Mouse (Mus musculus): ENCODE measurements around the gene Olfr1487.
"Not testable (repeated sequence)": the region's sequence is repeated elsewhere in the genome, so short reads cannot be mapped to it uniquely, and the experiment has no call there.

Olfr1487 gene

DNA sequence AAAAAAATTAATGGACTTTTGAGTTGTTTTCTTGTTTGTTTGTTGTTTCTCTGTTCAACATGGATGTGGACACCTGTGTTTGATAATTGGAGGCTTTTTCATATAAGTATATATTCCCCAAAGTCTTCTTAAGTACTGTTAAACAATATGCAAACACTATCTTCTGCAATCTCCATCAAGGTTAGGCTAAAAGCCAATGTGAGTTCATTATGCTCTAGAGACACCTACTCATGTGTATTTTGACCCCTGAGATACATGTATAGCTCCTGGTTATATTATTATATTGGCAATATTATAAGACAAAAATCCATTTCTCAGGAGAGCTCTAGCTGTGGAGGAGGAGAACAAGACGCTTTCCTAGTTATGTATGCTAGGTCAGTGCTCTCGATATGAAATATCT, at the start of gene Olfr1487:
Olfr1487 (plus strand) TSS at position 301 of the 400 bp plus-strand sequence.
- DNase-seq (ENCODE audit: low spot score): not testable (repeated sequence)

DNA sequence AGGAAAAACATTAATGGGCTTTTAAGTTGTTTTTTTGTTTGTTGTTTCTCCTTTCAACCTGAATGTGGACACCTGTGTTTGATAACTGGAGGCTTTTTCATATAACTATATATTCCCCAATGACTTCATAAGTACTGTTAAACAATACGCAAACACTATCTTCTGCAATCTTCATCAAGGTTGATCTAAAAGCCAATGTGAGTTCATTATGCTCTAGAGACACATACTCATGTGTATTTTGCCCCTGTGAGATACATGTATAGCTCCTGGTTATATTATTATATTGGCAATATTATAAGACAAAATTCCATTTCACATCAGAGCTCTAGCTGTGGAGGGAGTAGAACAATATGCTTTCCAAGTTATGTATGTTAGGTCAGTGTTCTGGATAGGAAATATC, 34.0 kb upstream of the Olfr1487 start, which contains the start of gene Olfr1484:
Olfr1484 (plus strand) TSS at position 301 of the 400 bp plus-strand sequence.
- DNase-seq (ENCODE audit: low spot score): no peak

DNA sequence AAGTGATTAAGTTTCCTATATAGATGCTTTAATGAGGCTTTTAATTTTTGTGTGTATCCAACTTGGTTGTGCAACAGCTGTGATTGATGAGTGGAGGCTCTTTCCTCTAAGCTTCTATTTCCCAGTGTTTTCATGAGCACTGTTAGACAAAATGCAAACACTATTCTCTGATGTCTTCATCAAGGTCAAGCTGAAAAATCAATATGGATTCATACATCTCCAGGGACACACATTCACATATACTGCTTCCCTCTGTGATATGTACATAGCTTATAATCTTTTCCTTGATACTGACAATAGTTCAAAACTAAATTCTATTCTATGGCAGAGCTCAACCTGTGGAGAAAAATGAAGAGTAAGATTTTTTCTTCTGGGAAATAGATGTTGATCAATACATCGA, 14.1 kb downstream of the Olfr1487 start, which contains the start of gene Olfr1489:
Olfr1489 (plus strand) TSS at position 301 of the 400 bp plus-strand sequence.
- DNase-seq (ENCODE audit: low spot score): no peak

DNA sequence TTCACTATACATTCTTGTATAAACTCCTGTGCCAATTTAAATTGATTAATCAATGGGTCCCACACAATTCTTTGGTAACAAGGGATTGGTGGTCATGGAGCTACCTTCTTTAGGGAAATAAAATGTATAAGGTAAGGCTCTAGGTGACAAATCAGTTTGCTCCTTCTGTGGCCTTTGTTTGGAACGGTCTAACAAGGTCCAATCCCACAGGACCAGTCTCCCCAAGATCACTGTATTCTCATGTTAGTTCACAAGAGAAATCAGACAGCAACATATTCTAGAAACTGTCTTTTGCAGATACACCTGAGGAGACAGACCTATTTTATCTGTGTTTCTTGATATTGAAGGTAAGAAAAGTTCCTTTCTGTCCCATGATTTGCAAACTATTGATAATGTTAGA, 33.6 kb downstream of the Olfr1487 start, which contains the start of gene Olfr1490:
Olfr1490 (plus strand) TSS at position 301 of the 400 bp plus-strand sequence.
- no peak for DNase-seq (ENCODE audit: low spot score)

All from retina, embryonic 14.5 days (tissue).